Comparison of ENCODE assay signal across 10 mouse cellular contexts in genomic region chr3:87114801-87115200, GRCm38 (mm10). TPM values are rescaled to one million over a fixed set of nuclear protein-coding genes. Genes with fewer than 3 reads are reported as not detected.
DNase-seq lines count a peak whose midpoint lies in the region; ATAC-seq and TF ChIP-seq lines count a peak whose summit lies in the region.
"Had no signal": no experiment of that assay in that cellular context is flagged by ENCODE, and none has a peak within 500 bp of the region (broad histone marks: within the 10 kb centered on the region; RNA-seq: fewer than 3 reads in every experiment).

No protein-coding gene starts in this region.

- 35% methylated on average over 9 of the region's 9 CpGs for WGBS in lung, embryonic 14.5 days

- peak overlapping the region; percentile 28; the same call in 1 of the 2 replicates for H3K27ac ChIP-seq in lung, embryonic 14.5 days (ENCODE audit: low read depth)
- H3K27ac ChIP-seq: embryonic facial prominence, embryonic 13.5 days; hindbrain, embryonic 15.5 days had no signal

- no peak overlapping the region for H3K4me2 ChIP-seq in lung, embryonic 14.5 days
- H3K4me2 ChIP-seq: embryonic facial prominence, embryonic 13.5 days; hindbrain, embryonic 15.5 days had no signal

- H3K9ac ChIP-seq in lung, embryonic 14.5 days, result no peak overlapping the region; the same call in 1 of the 2 replicates
- H3K9ac ChIP-seq: embryonic facial prominence, embryonic 13.5 days; hindbrain, embryonic 15.5 days had no signal

- no peaks in the 10 kb centered on the region for H3K27me3 ChIP-seq in lung, embryonic 14.5 days (ENCODE audit: insufficient read depth, low read length)
- H3K27me3 ChIP-seq: embryonic facial prominence, embryonic 13.5 days; hindbrain, embryonic 15.5 days had no signal

- no peak for TF ChIP-seq CTCF in lung, embryonic 14.5 days (IDR thresholded peaks at IDR 0.05; ENCODE audit: low read depth)

- H3K36me3 ChIP-seq in lung, embryonic 14.5 days (ENCODE audit: insufficient read depth), result peaks cover 6% of the 10 kb centered on the region; the same call in 1 of the 2 replicates
- H3K36me3 ChIP-seq: hindbrain, embryonic 15.5 days had no signal

- peaks cover 14% of the 10 kb centered on the region for H3K4me1 ChIP-seq in lung, embryonic 14.5 days (ENCODE audit: insufficient read depth)

- H3K4me3 ChIP-seq in lung, embryonic 14.5 days (ENCODE audit: low read depth, low read length), result no peak overlapping the region
- H3K4me3 ChIP-seq: embryonic facial prominence, embryonic 13.5 days; hindbrain, embryonic 15.5 days had no signal

- ATAC-seq in lung, embryonic 14.5 days (ENCODE audit: insufficient read depth), result peak; percentile 66; the same call in 1 of the 2 replicates

- DNase-seq in Muller cell, postnatal 12 days (ENCODE audit: inconsistent ontology term), result peak; percentile 79
- peak; percentile 29 to 30 for DNase-seq in gastrocnemius, adult 8-10 months (ENCODE audit: low spot score in 2 of 2)
- DNase-seq in heart, postnatal 25 days (ENCODE audit: low spot score), result peak; percentile 57
- peak; percentile 55 for DNase-seq in lung, embryonic 14.5 days
- no peak for DNase-seq in embryo, embryonic 10.5 days (ENCODE audit: low spot score)
- DNase-seq in layer of hippocampus, adult 9-11 months, result no peak
- DNase-seq in cerebellum, postnatal 14 days, result no peak
- no peak for DNase-seq in cerebellum, postnatal 25 days

- intact Hi-C loops in heart, postnatal 25 days (cut with DNase I), result no loop called here

- no peaks in the 10 kb centered on the region for H3K9me3 ChIP-seq in lung, embryonic 14.5 days (ENCODE audit: low read depth, low read length)
- H3K9me3 ChIP-seq: embryonic facial prominence, embryonic 13.5 days; hindbrain, embryonic 15.5 days had no signal

RNA-seq across cellular contexts. Expression of gene Kirrel, which starts 59.7 kb away (rescaled TPM):
- 1 to 10 TPM; 1.9 to 4.3 (median 3.0) TPM for total RNA-seq in gastrocnemius, adult 8-10 months (2022)
- total RNA-seq in heart, postnatal 25 days (2021), result 1 to 10 TPM; 7.1 to 8.4 TPM
- 12.7 and 12.8 TPM in 2 replicates for polyA plus RNA-seq in lung, embryonic 14.5 days (2014; fragmentation: Nextera tagmentation; extraction: Ambion mirVana)

Comparison
In these comparisons a context has a peak if more than half of its experiments do, and no peak if none do; other contexts are left out.
1. DNase-seq: peak in Muller cell, postnatal 12 days (single experiment), gastrocnemius, adult 8-10 months (2 of 2), heart, postnatal 25 days (single experiment) and lung, embryonic 14.5 days (single experiment); none in embryo, embryonic 10.5 days (single experiment), layer of hippocampus, adult 9-11 months (single experiment), cerebellum, postnatal 14 days (0 of 2) and cerebellum, postnatal 25 days (0 of 2).